8 mouse cellular contexts compared by ENCODE assay signal in genomic region chr3:95133680-95134101, GRCm38 (mm10). TPM values are rescaled to one million over a fixed set of nuclear protein-coding genes. Genes with fewer than 3 reads are reported as not detected.
DNase-seq lines count a peak whose midpoint lies in the region; ATAC-seq and TF ChIP-seq lines count a peak whose summit lies in the region.

Gene Scnm1 (minus strand): TSS chr3:95134011.
Gene Lysmd1 (plus strand): TSS chr3:95134088.

- 1% methylated on average over 20 of the region's 20 CpGs for WGBS in forebrain, embryonic 11.5 days
- WGBS in heart, embryonic 16.5 days = under 1% methylated on average over 20 of the region's 20 CpGs
- WGBS in liver, embryonic 15.5 days (ENCODE audit: insufficient replicate concordance) = under 1% methylated on average over 20 of the region's 20 CpGs
- under 1% methylated on average over 20 of the region's 20 CpGs for WGBS in neural tube, embryonic 12.5 days

- peak; percentile 93 for DNase-seq in c-Kit-positive CD71-positive TER-119-negative erythroid progenitor cells, embryonic 14.5 days (ENCODE audit: low read depth)
- DNase-seq in forebrain, embryonic 11.5 days (ENCODE audit: low spot score) = peak; percentile 92
- DNase-seq in kidney, postnatal 36 days = peak; percentile 92 to 96
- DNase-seq in telencephalon, adult 2 months (ENCODE audit: low read depth, low spot score) = peak; percentile 99

- 0 out of 2 replicates have a peak, but pooled peaks have one; percentile 8 for TF ChIP-seq CTCF in E14TG2a.4 (conservative IDR thresholded peaks at IDR 0.05; ENCODE audit: low read length)

- H3K27me3 ChIP-seq in E14TG2a.4 (ENCODE audit: insufficient read depth, low read length) = no peaks in the 10 kb centered on the region
- no peaks in the 10 kb centered on the region for H3K27me3 ChIP-seq in forebrain, embryonic 11.5 days (ENCODE audit: control insufficient read depth, insufficient read depth, low read length)
- H3K27me3 ChIP-seq in heart, embryonic 16.5 days (ENCODE audit: control insufficient read depth, insufficient read depth, low read length) = no peaks in the 10 kb centered on the region
- H3K27me3 ChIP-seq in liver, embryonic 15.5 days = no peaks in the 10 kb centered on the region
- no peaks in the 10 kb centered on the region for H3K27me3 ChIP-seq in neural tube, embryonic 12.5 days (replicated peaks)

- H3K36me3 ChIP-seq in E14TG2a.4 (ENCODE audit: insufficient read depth, low read length) = peaks cover 33% of the 10 kb centered on the region
- H3K36me3 ChIP-seq in forebrain, embryonic 11.5 days (ENCODE audit: control insufficient read depth, insufficient read depth, low read length) = no peaks in the 10 kb centered on the region
- peaks cover 8% of the 10 kb centered on the region for H3K36me3 ChIP-seq in heart, embryonic 16.5 days (ENCODE audit: control insufficient read depth, insufficient read depth)
- peaks cover 29% of the 10 kb centered on the region for H3K36me3 ChIP-seq in liver, embryonic 15.5 days (replicated peaks)
- H3K36me3 ChIP-seq in neural tube, embryonic 12.5 days = peaks cover 13% of the 10 kb centered on the region

- H3K9me3 ChIP-seq in E14TG2a.4 (ENCODE audit: low read length) = no peaks in the 10 kb centered on the region
- no peaks in the 10 kb centered on the region for H3K9me3 ChIP-seq in forebrain, embryonic 11.5 days (ENCODE audit: control insufficient read depth, low read length)
- H3K9me3 ChIP-seq in heart, embryonic 16.5 days (replicated peaks; ENCODE audit: control insufficient read depth, low read length) = no peaks in the 10 kb centered on the region
- no peaks in the 10 kb centered on the region for H3K9me3 ChIP-seq in liver, embryonic 15.5 days (replicated peaks)
- no peaks in the 10 kb centered on the region for H3K9me3 ChIP-seq in neural tube, embryonic 12.5 days

- H3K4me2 ChIP-seq in forebrain, embryonic 11.5 days (ENCODE audit: low read depth, low read length, severe bottlenecking) = peak within 1 kb of the TSS; percentile 90
- H3K4me2 ChIP-seq in heart, embryonic 16.5 days (ENCODE audit: low read depth, low read length) = peak within 1 kb of the TSS; percentile 90
- peak within 1 kb of the TSS; percentile 87 for H3K4me2 ChIP-seq in liver, embryonic 15.5 days
- H3K4me2 ChIP-seq in neural tube, embryonic 12.5 days (replicated peaks) = peak within 1 kb of the TSS; percentile 76

- peaks cover 50% of the 10 kb centered on the region for H3K4me1 ChIP-seq in E14TG2a.4 (replicated peaks; ENCODE audit: low read depth, low read length)
- H3K4me1 ChIP-seq in forebrain, embryonic 11.5 days (replicated peaks; ENCODE audit: control insufficient read depth, insufficient read depth, low read length) = 0 out of 2 replicates have a peak, but pooled peaks cover 7% of the 10 kb centered on the region
- H3K4me1 ChIP-seq in heart, embryonic 16.5 days (ENCODE audit: control insufficient read depth, insufficient read depth, low read length) = peaks cover 17% of the 10 kb centered on the region
- peaks cover 31% of the 10 kb centered on the region for H3K4me1 ChIP-seq in liver, embryonic 15.5 days (replicated peaks)
- H3K4me1 ChIP-seq in neural tube, embryonic 12.5 days = peaks cover 27% of the 10 kb centered on the region

- ATAC-seq in forebrain, embryonic 11.5 days (replicated peaks; ENCODE audit: low FRiP score) = peak; percentile 90
- ATAC-seq in heart, embryonic 16.5 days (replicated peaks; ENCODE audit: extremely low read depth, insufficient read depth, low FRiP score) = peak; percentile 89
- ATAC-seq in liver, embryonic 15.5 days (ENCODE audit: insufficient read depth) = peak; percentile 89
- ATAC-seq in neural tube, embryonic 12.5 days (ENCODE audit: low FRiP score, low read depth) = peak; percentile 92

- H3K9ac ChIP-seq in forebrain, embryonic 11.5 days (ENCODE audit: low read length) = peak within 1 kb of the TSS; percentile 70
- H3K9ac ChIP-seq in heart, embryonic 16.5 days (ENCODE audit: low read length) = peak within 1 kb of the TSS; percentile 81
- peak within 1 kb of the TSS; percentile 63 for H3K9ac ChIP-seq in liver, embryonic 15.5 days
- H3K9ac ChIP-seq in neural tube, embryonic 12.5 days = peak within 1 kb of the TSS; percentile 59

- 0 out of 2 replicates have a peak within 1 kb of the TSS, but pooled peaks have one; percentile 14 for H3K27ac ChIP-seq in forebrain, embryonic 11.5 days (ENCODE audit: low read depth, low read length)
- peak within 1 kb of the TSS; percentile 84 for H3K27ac ChIP-seq in heart, embryonic 16.5 days (ENCODE audit: low read length)
- peak within 1 kb of the TSS; percentile 86 for H3K27ac ChIP-seq in liver, embryonic 15.5 days (replicated peaks)
- H3K27ac ChIP-seq in neural tube, embryonic 12.5 days = no peak within 1 kb of the TSS

- H3K4me3 ChIP-seq in E14TG2a.4 (replicated peaks; ENCODE audit: low read length) = peak within 1 kb of the TSS; percentile 84
- H3K4me3 ChIP-seq in forebrain, embryonic 11.5 days (ENCODE audit: low read depth, low read length) = peak within 1 kb of the TSS; percentile 56
- H3K4me3 ChIP-seq in heart, embryonic 16.5 days (ENCODE audit: low read length) = peak within 1 kb of the TSS; percentile 89
- peak within 1 kb of the TSS; percentile 71 for H3K4me3 ChIP-seq in liver, embryonic 15.5 days (replicated peaks)
- H3K4me3 ChIP-seq in neural tube, embryonic 12.5 days = peak within 1 kb of the TSS; percentile 60

RNA-seq across cellular contexts. Expression of gene Scnm1, which starts in this region (rescaled TPM):
- polyA plus RNA-seq in forebrain, embryonic 11.5 days (2014; fragmentation: Nextera tagmentation; extraction: Ambion mirVana) = 77.4 and 88.0 TPM in 2 replicates
- 54.1 and 59.2 TPM in 2 replicates for polyA plus RNA-seq in heart, embryonic 16.5 days (2015; fragmentation: Nextera tagmentation; extraction: Ambion mirVana)
- polyA plus RNA-seq in liver, embryonic 15.5 days (2015; fragmentation: Nextera tagmentation; extraction: Ambion mirVana) = 25.6 and 26.1 TPM in 2 replicates
- 86.5 and 91.3 TPM in 2 replicates for polyA plus RNA-seq in neural tube, embryonic 12.5 days (2016; fragmentation: Nextera tagmentation; extraction: Ambion mirVana)

RNA-seq across cellular contexts. Expression of gene Lysmd1, which starts in this region (rescaled TPM):
- 11.7 and 12.4 TPM in 2 replicates for polyA plus RNA-seq in forebrain, embryonic 11.5 days (2014; fragmentation: Nextera tagmentation; extraction: Ambion mirVana)
- 9.7 and 11.3 TPM in 2 replicates for polyA plus RNA-seq in heart, embryonic 16.5 days (2015; fragmentation: Nextera tagmentation; extraction: Ambion mirVana)
- 7.1 and 8.3 TPM in 2 replicates for polyA plus RNA-seq in liver, embryonic 15.5 days (2015; fragmentation: Nextera tagmentation; extraction: Ambion mirVana)
- polyA plus RNA-seq in neural tube, embryonic 12.5 days (2016; fragmentation: Nextera tagmentation; extraction: Ambion mirVana) = 24.5 and 24.8 TPM in 2 replicates
